Mouse (Mus musculus): Measurements from ENCODE around the gene Hist1h3a. TPM values are rescaled to one million over a fixed set of nuclear protein-coding genes. Genes with fewer than 3 reads are reported as not detected.
A peak's percentile ranks its signal among the peaks of the same experiment; 100 is the strongest.

The Hist1h3a gene
- total RNA-seq, 2 experiments from 2014 or later = 67.3 to 571 TPM

DNA sequence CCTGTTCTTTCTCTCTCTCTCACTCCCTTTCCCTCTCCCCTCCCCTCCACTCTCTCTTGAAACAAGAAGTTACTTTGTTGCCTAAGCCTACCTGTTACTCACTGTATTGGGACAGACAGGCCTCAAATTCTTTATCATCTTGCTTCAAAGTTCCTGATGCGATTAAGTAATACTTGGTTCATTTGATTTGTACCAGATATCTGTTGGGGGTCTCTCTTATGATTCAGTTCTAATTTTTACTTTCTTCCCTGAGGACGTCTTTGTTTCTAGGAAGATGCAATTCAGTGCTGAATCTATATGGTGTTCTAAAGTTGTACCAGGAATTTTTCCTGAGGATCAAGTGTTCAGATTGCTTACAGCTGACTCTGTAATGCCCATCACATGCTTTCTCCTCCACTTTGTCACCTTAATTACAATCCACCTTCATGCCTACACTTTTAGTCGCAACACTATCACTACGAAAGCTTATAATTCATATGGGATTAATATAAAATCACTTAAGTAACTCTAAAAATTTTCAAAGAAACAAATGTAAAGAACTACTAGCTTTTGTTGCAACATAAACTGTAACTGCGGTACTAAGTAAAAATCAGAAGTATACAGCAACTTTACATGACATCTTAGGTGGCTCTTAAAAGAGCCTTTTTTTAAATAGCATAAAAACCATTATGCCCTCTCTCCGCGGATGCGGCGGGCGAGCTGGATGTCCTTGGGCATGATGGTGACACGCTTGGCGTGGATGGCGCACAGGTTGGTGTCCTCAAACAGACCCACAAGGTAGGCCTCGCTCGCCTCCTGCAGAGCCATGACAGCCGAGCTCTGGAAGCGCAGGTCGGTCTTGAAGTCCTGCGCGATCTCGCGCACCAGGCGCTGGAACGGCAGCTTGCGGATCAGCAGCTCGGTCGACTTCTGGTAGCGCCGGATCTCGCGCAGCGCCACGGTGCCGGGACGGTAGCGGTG lies 17.5 kb downstream of the Hist1h3a start:
- no peak for ATAC-seq (ENCODE audit: poor library complexity, severe bottlenecking)

DNA sequence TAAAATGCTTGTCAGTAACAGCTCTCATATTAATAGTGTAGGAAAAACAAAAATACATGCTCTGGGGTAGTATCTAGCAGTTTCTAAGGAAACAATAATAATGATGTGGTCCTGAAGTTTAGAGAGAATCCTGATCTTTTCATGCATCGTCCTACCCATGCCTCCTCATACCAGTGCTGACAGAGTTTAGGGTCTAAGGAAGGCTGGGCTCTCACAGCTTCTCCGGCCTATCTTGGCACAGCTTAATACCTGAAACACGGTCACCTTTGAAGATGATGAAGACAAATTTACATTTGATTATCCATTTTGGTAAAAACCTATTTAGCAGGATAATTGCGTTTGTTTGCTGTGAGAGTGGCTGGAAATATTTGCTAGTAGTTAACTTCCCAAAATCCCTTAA lies 18.2 kb downstream of the Hist1h3a start:
- no peak for ATAC-seq (ENCODE audit: poor library complexity, severe bottlenecking)

DNA sequence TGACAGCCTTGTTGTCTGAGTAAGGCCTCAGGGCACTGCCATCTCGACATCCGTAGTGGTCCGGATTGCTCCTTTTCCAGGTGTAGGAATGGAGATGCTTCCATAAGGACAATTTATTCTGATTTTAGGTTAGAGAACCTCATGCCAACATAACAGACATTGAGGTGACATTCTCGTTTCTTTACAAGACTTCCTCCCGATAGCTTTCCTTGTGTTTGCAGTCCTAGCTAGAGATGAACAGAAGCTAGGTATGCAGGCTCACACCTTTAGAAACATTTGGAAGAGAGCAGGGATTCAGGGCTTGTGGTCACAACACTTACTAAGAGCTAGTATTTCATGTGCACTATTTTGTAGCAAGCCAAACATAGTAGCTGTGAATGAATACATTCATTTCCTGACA lies 19.0 kb downstream of the Hist1h3a start:
- no peak for ATAC-seq (ENCODE audit: poor library complexity, severe bottlenecking)

DNA sequence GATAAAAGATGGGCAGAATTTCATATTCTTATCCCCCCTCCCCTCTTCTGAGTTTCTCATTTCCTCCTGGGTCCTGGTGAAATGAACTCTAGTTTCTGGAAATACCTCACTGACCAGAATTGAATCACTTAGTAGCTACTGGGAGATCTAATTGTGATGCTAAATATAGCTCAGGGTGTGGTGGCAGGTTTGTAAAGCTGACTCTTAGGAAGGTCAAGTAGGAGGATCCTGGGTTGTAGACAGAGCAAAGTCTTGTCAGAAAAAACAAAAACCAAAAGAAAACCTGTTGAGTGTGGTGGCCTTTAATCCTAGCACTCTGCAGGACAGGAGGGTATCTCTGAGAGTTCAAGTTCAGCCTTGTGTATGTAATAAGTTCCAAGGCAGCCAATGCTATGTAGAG lies 20.2 kb downstream of the Hist1h3a start:
- ATAC-seq (ENCODE audit: poor library complexity, severe bottlenecking) = no peak

DNA sequence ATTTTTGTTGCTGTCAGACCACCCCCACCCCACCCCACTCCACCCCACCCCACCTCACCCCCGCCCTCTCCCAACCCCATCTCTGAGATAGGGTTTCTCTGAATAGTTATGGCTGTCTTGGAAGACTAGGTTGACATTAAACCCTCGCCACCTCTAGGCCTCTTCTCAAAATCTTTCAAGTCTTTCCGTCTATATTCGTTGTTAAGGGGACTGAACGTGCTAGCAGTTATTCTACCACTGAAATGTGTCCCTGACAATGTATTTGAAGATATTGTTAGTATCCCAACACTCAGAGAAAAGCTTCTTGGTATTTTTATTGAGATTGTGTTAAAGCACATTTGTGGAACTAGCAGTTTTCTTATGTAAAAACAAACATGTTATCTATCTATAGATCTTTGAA lies 21.3 kb downstream of the Hist1h3a start:
- ATAC-seq (ENCODE audit: poor library complexity, severe bottlenecking) = no peak

DNA sequence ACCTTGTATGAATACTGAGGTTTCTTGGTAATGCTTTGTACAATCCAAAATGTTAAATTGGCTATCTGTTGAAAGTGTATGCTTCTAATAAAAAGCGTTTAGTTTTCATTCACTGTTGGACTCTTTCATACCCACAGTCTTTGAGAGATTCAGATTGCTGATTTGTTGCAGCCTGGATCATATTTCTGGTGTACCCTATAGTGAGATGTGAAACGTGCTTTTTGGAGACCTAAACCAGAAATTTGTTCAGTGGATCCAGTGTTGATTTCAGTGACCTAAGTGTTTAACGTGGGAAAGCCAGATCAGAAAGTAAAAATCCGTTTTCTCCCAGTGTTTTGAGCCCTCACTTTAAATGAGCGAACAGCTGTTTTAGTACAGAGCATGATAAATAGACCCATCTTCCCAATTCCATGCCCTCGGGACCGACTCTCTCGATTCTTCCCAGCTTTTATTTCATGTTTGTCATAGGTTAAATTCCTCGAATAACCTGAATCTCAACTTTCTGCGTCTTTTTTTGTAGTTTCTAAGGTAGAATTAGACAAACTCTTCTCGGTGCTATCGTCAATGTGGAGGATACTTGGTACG lies 21.8 kb downstream of the Hist1h3a start:
- no peak for ATAC-seq (ENCODE audit: poor library complexity, severe bottlenecking)

DNA sequence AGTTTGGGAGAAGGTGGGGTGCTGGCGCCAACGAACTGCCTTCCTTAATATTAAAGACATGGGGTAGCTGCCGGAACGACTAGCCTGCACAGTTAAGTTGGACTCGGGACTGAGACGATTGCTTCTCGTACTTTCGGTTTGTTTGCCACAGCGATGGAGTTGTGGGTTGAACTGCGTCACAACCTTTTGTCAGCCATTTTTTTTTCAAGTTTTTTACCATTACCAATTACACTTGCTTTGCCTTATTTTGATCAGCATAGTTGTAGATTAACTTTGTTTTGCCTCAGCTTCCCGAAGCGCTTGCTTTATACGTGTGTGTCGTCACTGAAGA lies 22.3 kb downstream of the Hist1h3a start:
- ATAC-seq (ENCODE audit: poor library complexity, severe bottlenecking) = peak; percentile 34

DNA sequence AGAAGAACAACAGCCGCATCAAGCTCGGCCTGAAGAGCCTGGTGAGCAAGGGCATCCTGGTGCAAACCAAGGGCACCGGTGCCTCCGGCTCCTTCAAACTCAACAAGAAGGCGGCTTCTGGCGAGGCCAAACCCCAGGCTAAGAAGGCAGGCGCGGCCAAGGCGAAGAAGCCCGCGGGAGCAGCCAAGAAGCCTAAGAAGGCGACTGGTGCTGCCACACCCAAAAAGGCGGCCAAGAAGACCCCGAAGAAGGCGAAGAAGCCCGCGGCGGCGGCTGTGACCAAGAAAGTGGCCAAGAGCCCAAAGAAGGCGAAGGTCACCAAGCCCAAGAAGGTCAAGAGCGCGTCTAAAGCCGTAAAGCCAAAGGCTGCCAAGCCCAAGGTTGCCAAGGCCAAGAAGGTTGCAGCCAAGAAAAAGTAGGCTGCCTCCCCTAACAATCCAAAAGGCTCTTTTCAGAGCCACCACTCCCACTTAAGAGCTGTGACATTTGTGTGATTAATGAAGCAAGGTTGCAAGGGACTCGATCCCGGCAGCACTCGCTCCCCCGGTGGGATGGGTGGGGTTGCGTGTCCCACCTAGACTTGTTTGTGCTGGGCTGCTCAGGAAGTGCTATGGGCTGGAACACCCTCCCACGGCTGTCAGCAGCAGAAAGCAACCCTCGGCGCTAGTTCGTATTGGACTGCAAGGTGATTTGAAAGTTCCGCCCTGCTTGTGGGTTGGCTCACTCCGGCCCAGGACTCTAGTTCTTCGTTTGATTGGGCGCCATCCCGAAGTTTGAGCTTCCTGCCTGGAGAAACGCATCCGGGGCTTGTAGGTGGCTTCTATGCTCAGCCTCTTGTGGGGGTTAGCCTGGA lies 22.9 kb downstream of the Hist1h3a start:
- peak; percentile 65 for ATAC-seq (ENCODE audit: poor library complexity, severe bottlenecking)

DNA sequence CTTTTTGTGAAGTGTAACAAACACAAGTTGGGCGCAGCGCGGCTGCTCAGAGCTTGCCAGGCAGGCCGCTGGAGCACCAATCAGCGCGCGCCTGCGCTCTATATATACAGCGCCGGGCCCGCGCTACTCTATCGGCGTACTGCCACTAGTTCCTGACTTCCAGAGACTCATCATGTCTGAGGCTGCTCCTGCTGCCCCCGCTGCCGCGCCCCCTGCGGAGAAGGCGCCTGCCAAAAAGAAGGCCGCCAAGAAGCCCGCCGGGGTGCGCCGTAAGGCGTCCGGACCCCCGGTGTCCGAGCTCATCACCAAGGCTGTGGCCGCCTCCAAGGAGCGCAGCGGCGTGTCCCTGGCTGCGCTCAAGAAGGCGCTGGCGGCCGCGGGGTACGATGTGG lies 23.5 kb downstream of the Hist1h3a start, which contains the start of gene Hist1h1c:
Hist1h1c (plus strand) TSS at position 132 of the 392 bp plus-strand sequence.
- ATAC-seq (ENCODE audit: poor library complexity, severe bottlenecking) = peak; percentile 71

DNA sequence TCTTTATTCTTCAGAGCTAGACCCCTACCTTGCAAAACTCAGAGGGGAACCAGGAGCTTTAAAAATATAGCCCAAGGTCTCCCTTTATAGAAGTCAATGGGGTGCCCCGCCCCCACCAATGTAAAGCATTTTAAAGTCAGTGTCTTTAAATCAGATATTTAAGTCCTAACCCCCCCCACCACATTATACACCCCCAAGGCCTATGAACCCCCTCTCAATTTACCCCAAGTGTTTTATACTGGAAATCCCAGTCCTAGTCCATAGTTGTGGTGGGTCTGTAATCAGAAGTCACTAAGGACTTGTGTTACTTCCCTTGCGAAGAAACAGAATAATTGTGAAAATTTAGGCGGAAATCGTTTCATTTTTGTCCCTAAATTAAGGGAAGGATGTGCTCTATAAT lies 24.1 kb downstream of the Hist1h3a start:
- ATAC-seq (ENCODE audit: poor library complexity, severe bottlenecking) = no peak

DNA sequence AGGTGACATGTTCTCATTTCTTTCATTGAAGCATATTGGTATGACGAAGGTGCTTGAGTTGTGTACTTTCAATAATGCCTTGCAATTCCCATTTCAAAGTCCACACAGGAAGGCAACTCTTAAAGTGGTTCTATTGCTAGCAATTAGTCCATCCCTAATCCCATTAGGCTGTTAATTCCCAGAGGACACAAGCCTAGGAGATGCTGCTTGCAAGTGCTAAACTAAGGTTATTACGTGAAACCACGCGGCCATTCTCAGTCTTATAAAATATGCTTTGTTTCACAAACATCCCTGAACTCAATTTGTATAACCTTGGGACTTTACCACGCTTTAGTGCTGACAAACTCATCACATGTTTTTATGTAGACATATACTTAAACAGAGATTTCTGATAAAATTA lies 25.1 kb downstream of the Hist1h3a start:
- no peak for ATAC-seq (ENCODE audit: poor library complexity, severe bottlenecking)

DNA sequence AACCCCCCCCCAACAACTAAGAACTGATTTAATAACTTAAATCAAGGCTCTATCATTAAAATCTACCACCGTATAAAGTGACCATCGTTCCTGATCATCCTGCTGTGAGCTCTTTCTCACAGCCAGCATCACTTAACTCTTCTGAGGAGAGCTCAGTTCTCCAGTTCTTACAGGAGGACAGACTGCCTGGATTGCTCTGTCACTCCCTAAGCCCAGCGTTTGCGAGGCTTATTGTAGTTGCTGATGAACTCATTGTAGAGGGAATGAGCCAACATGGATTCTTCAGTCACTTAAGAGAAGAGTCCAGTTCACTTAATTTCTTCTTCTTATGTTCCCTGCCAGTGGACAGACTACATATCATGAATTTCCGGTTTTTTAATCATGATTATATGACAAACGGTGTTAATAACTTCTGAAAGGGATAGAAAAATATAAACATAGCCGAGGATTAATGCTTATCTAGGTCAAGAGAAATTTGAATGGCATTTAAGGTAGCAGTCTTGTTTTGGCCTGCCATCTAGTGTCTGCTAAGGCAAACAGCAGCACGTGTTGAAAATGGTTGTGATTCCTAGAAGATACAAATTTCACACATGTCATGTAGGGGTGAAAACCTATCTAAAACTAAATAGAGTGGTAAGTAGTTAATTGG lies 29.9 kb downstream of the Hist1h3a start:
- peak; percentile 80 for ATAC-seq (ENCODE audit: poor library complexity, severe bottlenecking)

DNA sequence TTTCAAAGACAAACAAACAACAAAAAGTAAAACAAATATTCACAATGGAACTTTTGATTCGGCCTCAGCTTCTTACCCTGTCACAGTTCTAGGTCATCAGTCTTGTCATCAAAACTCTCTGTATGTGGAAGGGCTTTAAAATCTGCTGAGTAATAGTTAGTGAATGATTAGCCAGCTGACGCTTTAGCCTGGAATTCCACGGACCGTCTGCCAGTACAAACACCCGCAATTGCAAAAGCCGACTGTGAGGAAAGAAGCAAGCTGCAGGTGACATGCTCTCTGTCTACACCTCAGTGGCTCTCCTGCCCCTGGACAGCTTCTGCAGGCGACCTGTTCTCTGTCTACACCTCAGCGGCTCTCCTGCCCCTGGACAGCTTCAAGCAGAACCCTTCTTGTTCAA lies 31.7 kb downstream of the Hist1h3a start:
- ATAC-seq (ENCODE audit: poor library complexity, severe bottlenecking) = no peak

DNA sequence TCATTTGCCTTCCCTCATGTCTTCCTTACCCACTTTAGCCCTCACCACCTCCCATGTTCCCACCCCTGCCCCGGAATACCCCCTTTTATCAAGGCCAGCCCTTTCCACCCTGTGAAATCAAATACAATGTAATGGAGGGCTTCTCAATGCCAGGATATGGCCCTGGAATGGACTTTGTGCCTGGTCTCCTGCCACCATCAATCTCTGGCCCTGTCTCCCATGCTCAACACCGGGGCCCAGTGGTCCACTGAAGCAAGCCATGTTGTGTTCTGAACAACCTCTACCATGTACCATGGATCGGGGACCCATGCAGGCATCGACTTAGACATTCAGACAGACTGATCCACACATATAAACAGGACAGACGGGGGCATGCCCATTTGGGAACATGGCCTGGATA lies 32.5 kb downstream of the Hist1h3a start:
- ATAC-seq (ENCODE audit: poor library complexity, severe bottlenecking) = no peak

DNA sequence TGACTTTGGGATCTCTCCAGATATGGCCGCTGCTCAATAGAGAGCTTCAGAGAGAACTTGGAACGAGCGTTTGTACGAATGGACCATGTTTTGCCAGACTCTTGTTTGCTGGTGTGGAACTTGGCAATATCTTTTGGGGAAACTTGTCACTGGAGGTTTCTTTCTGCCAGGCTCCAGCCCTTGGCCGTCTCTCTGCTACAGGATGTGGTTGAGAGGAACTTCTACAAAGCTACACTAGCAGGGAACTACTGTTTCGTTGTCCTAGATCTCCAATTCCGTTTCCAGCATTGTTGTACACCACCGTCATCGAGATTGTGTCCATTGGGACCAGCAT lies 33.0 kb downstream of the Hist1h3a start:
- ATAC-seq (ENCODE audit: poor library complexity, severe bottlenecking) = peak; percentile 70

DNA sequence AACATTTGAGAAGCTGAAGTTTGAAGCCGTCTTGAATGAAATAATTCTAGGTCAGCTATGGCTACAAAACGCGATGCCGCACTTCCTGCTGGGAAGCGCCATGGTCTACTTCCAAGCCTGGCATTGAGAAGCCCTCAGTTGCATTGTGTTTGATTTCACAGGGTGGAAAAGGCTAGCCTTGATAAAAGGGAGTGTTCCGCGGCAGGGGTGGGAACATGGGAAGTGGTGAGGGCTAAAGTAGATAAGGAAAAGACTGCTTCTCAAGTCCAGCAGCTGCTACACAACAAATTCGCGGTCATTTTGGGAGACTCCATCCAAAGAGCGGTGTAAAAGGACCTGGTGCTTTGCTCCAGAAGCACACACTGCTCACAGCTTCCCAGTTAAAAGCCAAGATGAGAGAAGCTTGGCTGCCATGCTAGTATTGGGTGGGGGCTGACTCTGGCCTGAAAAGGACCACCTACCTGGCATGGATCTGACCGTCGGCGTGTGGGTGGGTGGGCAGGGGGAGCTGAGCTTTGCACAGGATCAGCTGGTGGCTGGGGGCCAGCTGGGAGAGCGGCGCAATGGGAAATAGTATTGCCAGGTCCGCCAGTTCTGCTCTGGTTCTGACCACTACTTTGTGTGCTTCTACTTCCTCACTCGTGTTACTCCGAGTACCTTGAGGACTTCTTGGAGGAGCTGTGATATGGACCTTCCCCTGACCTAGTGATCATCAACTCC lies 33.6 kb downstream of the Hist1h3a start:
- peak; percentile 54; the same call in 1 of the 2 replicates for ATAC-seq (ENCODE audit: poor library complexity, severe bottlenecking)

DNA sequence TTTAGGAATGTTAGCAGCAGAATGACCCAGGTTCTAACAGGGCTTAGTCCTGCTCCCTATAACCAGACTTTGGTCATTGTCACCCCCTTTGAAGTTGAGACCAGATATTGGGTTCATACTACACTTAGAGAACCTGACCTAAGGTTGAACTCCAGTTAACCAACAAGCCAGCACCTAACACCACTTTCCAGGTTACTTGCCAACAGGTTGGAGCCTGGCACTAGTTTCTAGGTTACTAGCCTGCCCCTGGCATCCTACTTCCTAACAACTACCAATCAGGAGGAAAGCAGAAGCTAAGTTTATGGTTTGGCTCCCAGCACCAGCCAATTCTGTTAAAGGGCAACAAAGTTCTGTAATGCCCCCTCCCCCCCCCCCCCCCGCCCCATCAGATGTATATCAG lies 37.0 kb downstream of the Hist1h3a start:
- no peak for ATAC-seq (ENCODE audit: poor library complexity, severe bottlenecking)

DNA sequence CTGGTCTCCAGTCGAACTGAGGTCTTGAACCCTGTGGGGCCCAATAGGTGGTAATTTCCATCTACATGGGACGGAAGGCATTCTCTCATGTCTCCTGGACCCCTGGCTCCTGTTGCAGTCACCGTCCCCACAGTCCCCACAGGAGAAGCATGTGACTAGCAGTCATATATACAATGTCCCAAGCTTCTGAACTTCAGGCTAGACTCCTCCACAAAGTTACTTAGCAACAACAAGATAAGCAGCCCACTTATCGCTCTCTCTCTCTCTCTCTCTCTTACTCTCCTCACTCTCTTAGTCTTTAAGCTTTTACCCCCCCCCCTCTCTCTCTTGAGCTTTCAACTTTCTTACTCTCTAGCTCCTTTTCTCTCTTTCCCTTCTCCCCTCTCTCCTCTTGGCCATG lies 37.9 kb downstream of the Hist1h3a start:
- no peak for ATAC-seq (ENCODE audit: poor library complexity, severe bottlenecking)

DNA sequence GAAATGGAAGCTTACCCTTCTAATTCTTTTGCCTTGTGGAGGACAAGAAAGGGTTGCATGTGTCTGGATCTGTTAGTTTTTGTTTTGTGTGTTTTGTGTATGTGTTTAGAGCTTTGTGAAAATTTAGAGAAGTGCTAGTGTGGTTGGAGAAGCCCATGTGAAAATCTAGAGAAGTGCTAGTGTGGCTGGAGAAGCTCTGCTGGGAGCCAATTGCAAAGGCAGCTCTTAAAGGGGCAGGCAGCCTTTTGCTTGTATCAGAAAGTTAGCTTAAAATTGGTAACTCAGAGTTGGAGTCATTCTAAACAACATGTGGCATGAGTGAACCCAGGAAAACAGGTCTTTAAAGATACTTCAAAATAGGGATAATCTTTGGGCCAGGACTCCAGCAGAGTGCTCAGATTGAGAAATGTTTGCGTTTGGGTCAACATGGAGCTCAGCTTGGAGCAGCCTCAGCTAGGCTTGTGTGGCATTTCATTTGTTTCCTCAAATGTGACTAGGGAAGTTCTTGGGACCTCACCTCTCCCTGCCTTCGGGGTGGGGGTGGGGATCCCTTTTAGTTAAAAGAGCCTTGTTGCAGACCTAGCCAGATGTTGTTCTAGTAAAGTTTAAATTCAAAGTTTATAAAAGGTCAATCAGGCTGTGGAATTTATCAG lies 44.5 kb downstream of the Hist1h3a start:
- peak; percentile 52; the same call in 1 of the 2 replicates for ATAC-seq (ENCODE audit: poor library complexity, severe bottlenecking)

DNA sequence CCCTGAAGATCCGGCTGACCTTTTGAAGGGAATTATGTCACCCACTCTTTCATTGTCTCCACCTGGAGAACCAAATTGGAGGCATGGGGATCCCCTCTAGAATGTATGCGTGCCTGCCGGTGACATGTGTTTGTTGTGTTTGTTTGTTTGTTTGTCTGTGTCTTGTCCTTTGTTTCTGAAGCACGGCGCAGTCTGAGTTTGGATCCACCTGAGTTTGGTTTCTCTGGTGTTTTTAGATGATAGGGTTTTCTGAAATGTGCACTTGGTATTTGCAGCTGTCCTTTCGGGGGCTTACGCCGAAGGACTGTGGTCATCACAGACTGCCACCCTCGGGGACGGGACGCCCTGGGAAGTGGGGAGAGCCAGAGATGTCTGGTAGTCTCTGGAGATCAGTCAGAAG lies 45.0 kb downstream of the Hist1h3a start:
- no peak for ATAC-seq (ENCODE audit: poor library complexity, severe bottlenecking)

Data from megakaryocyte, adult 5-6 weeks (primary cell).